In genomic region chr1:74763081-74763480, GRCm38 (mm10) we compare ENCODE assay signal across 9 mouse cellular contexts. TPM values are rescaled to one million over a fixed set of nuclear protein-coding genes. Genes with fewer than 3 reads are reported as not detected.
DNase-seq lines count a peak whose midpoint lies in the region; ATAC-seq and TF ChIP-seq lines count a peak whose summit lies in the region.
"Had no signal": no experiment of that assay in that cellular context is flagged by ENCODE, and none has a peak within 500 bp of the region (broad histone marks: within the 10 kb centered on the region; RNA-seq: fewer than 3 reads in every experiment).

No protein-coding gene starts in this region.

- H3K4me1 ChIP-seq in heart, postnatal 0 days (ENCODE audit: control insufficient read depth, insufficient read depth), result no peaks in the 10 kb centered on the region
- H3K4me1 ChIP-seq in heart, embryonic 12.5 days (replicated peaks), result no peaks in the 10 kb centered on the region
- H3K4me1 ChIP-seq in embryonic facial prominence, embryonic 14.5 days (ENCODE audit: control insufficient read depth, insufficient read depth, low read length), result no peaks in the 10 kb centered on the region

- DNase-seq in heart, postnatal 0 days (ENCODE audit: low spot score), result peak; percentile 70
- DNase-seq in adrenal gland, adult 2 months, result peak; percentile 68
- DNase-seq in embryonic facial prominence, embryonic 14.5 days (ENCODE audit: low spot score), result peak; percentile 89
- peak; percentile 77 for DNase-seq in layer of hippocampus, adult 11-12 months (ENCODE audit: low spot score)
- peak; percentile 73 to 77 for DNase-seq in lung, postnatal 4 days
- peak; percentile 64 for DNase-seq in testis, postnatal 14 days (ENCODE audit: low spot score)

- peak; percentile 64 for TF ChIP-seq CTCF in heart, postnatal 0 days (IDR thresholded peaks at IDR 0.05; ENCODE audit: low read depth)
- peak; percentile 34 for TF ChIP-seq CTCF in C2C12 (IDR thresholded peaks at IDR 0.05; ENCODE audit: control insufficient read depth, insufficient read depth, insufficient read length)

- no peaks in the 10 kb centered on the region for H3K36me3 ChIP-seq in heart, postnatal 0 days (replicated peaks; ENCODE audit: control insufficient read depth, insufficient read depth, low read length)
- H3K36me3 ChIP-seq in heart, embryonic 12.5 days, result no peaks in the 10 kb centered on the region
- no peaks in the 10 kb centered on the region for H3K36me3 ChIP-seq in C2C12 (ENCODE audit: control insufficient read depth, insufficient read depth)
- H3K36me3 ChIP-seq in embryonic facial prominence, embryonic 14.5 days (ENCODE audit: control insufficient read depth, insufficient read depth, low read length), result no peaks in the 10 kb centered on the region
- H3K36me3 ChIP-seq: embryonic facial prominence, embryonic 13.5 days had no signal

- peaks cover 20% of the 10 kb centered on the region; the same call in 1 of the 2 replicates for H3K27me3 ChIP-seq in heart, postnatal 0 days (ENCODE audit: control insufficient read depth, insufficient read depth, low read length)
- peaks cover 24% of the 10 kb centered on the region for H3K27me3 ChIP-seq in heart, embryonic 12.5 days (replicated peaks)
- H3K27me3 ChIP-seq in C2C12 (ENCODE audit: control insufficient read depth, insufficient read depth, insufficient read length), result peaks cover 4% of the 10 kb centered on the region
- H3K27me3 ChIP-seq in embryonic facial prominence, embryonic 14.5 days (replicated peaks; ENCODE audit: control insufficient read depth, insufficient read depth, low read length), result peaks cover 3% of the 10 kb centered on the region; the same call in 1 of the 2 replicates

- no peak overlapping the region for H3K4me2 ChIP-seq in heart, postnatal 0 days (ENCODE audit: low read depth, low read length)
- H3K4me2 ChIP-seq in heart, embryonic 12.5 days, result no peak overlapping the region
- no peak overlapping the region for H3K4me2 ChIP-seq in embryonic facial prominence, embryonic 14.5 days (ENCODE audit: low read depth, low read length)
- H3K4me2 ChIP-seq: embryonic facial prominence, embryonic 13.5 days had no signal

- no peak for TF ChIP-seq EP300 in heart, postnatal 0 days (IDR thresholded peaks at IDR 0.05; ENCODE audit: low read depth)

- no peak overlapping the region for H3K27ac ChIP-seq in heart, postnatal 0 days (ENCODE audit: low read depth)
- no peak overlapping the region for H3K27ac ChIP-seq in heart, embryonic 12.5 days (ENCODE audit: poor library complexity, severe bottlenecking)
- H3K27ac ChIP-seq in embryonic facial prominence, embryonic 14.5 days (replicated peaks; ENCODE audit: low read depth, low read length), result no peak overlapping the region
- H3K27ac ChIP-seq: embryonic facial prominence, embryonic 13.5 days had no signal

- H3K9ac ChIP-seq in heart, postnatal 0 days (replicated peaks; ENCODE audit: low read depth, low read length), result no peak overlapping the region
- no peak overlapping the region for H3K9ac ChIP-seq in heart, embryonic 12.5 days
- H3K9ac ChIP-seq in embryonic facial prominence, embryonic 14.5 days (ENCODE audit: low read depth, low read length), result no peak overlapping the region
- H3K9ac ChIP-seq: embryonic facial prominence, embryonic 13.5 days had no signal

- no peaks in the 10 kb centered on the region for H3K9me3 ChIP-seq in heart, postnatal 0 days (replicated peaks; ENCODE audit: control insufficient read depth, low read length)
- H3K9me3 ChIP-seq in heart, embryonic 12.5 days (replicated peaks), result no peaks in the 10 kb centered on the region
- no peaks in the 10 kb centered on the region for H3K9me3 ChIP-seq in embryonic facial prominence, embryonic 14.5 days (ENCODE audit: control insufficient read depth, low read length)
- H3K9me3 ChIP-seq: embryonic facial prominence, embryonic 13.5 days had no signal

- no peak overlapping the region for H3K4me3 ChIP-seq in heart, postnatal 0 days (ENCODE audit: low read depth, low read length)
- no peak overlapping the region for H3K4me3 ChIP-seq in heart, embryonic 12.5 days
- H3K4me3 ChIP-seq in C2C12 (ENCODE audit: insufficient read depth, poor library complexity, severe bottlenecking), result no peak overlapping the region
- H3K4me3 ChIP-seq in embryonic facial prominence, embryonic 14.5 days (ENCODE audit: low read depth, low read length), result no peak overlapping the region
- H3K4me3 ChIP-seq: embryonic facial prominence, embryonic 13.5 days had no signal

- no peak for ATAC-seq in heart, postnatal 0 days (ENCODE audit: insufficient read depth, low read depth)
- no peak for ATAC-seq in heart, embryonic 12.5 days (ENCODE audit: insufficient number of reproducible peaks, low FRiP score)
- ATAC-seq in embryonic facial prominence, embryonic 14.5 days (ENCODE audit: low read depth), result no peak

- no peaks in the 10 kb centered on the region for H3K79me2 ChIP-seq in C2C12 (ENCODE audit: control insufficient read depth, insufficient read depth)

- H3K79me3 ChIP-seq in C2C12 (ENCODE audit: low read depth), result no peaks in the 10 kb centered on the region

- WGBS in heart, postnatal 0 days, result 2% methylated on average over 6 of the region's 6 CpGs
- WGBS in heart, embryonic 12.5 days, result 4% methylated on average over 6 of the region's 6 CpGs
- WGBS in embryonic facial prominence, embryonic 14.5 days, result 0% methylated on average over 6 of the region's 6 CpGs

- H3ac ChIP-seq in C2C12 (ENCODE audit: control insufficient read depth, insufficient read length, low read depth), result no peak overlapping the region

TF ChIP-seq in C2C12, 6 proteins besides CTCF, POLR2A, EP300 and RAD21:
- TF ChIP-seq USF1 (IDR thresholded peaks at IDR 0.05; ENCODE audit: low read depth) (no peak), MAX (IDR thresholded peaks at IDR 0.05) (no peak), CEBPB (IDR thresholded peaks at IDR 0.05; ENCODE audit: low read depth) (no peak), MYOG (IDR thresholded peaks at IDR 0.05; ENCODE audit: control insufficient read depth, extremely low read depth, insufficient read length) (no peak), FOSL1 (IDR thresholded peaks at IDR 0.05; ENCODE audit: insufficient read depth, low read length, poor library complexity, severe bottlenecking) (no peak), MYOD1 (IDR thresholded peaks at IDR 0.05; ENCODE audit: control insufficient read depth, insufficient read length, low read depth) (no peak)

RNA-seq across cellular contexts. Expression of gene Wnt6, which starts 8.6 kb away (rescaled TPM):
- total RNA-seq in heart, postnatal 0 days (2014; rRNA removed; ENCODE audit: low replicate concordance), result 0.23 and 0.88 TPM in 2 replicates
- polyA plus RNA-seq in heart, postnatal 0 days (2015; fragmentation: Nextera tagmentation; extraction: Ambion mirVana), result 0.11 and 0.21 TPM in 2 replicates
- polyA plus RNA-seq in heart, embryonic 12.5 days (2016; fragmentation: Nextera tagmentation; extraction: Ambion mirVana), result 0.41 and 1.3 TPM in 2 replicates
- polyA plus RNA-seq in C2C12 (2012; fragmentation: generic; extraction: Trizol), result 3.0 TPM
- 1 to 10 TPM; 2.3 to 5.7 TPM for total RNA-seq in adrenal gland, adult 2 months (2021)
- 11.5 and 17.1 TPM in 2 replicates for polyA plus RNA-seq in adrenal gland, adult 2 months (2012; rRNA removed)
- polyA plus RNA-seq in embryonic facial prominence, embryonic 14.5 days (2014; fragmentation: Nextera tagmentation; extraction: Ambion mirVana), result 16.1 and 23.1 TPM in 2 replicates

RNA-seq across cellular contexts. Expression of gene Prkag3, which starts 14.1 kb away (rescaled TPM):
- 2.4 and 9.6 TPM in 2 replicates for total RNA-seq in heart, postnatal 0 days (2014; rRNA removed; ENCODE audit: low replicate concordance)
- 2.0 and 2.5 TPM in 2 replicates for polyA plus RNA-seq in heart, postnatal 0 days (2015; fragmentation: Nextera tagmentation; extraction: Ambion mirVana)
- polyA plus RNA-seq in heart, embryonic 12.5 days (2016; fragmentation: Nextera tagmentation; extraction: Ambion mirVana), result 6.0 and 7.2 TPM in 2 replicates
- polyA plus RNA-seq in C2C12 (2012; fragmentation: generic; extraction: Trizol), result 0.66 TPM
- total RNA-seq in adrenal gland, adult 2 months (2021), result under 1 TPM in 1 of 2 experiments, not detected in 1; 0.17 TPM
- 0.20 and 0.26 TPM in 2 replicates for polyA plus RNA-seq in adrenal gland, adult 2 months (2012; rRNA removed)
- polyA plus RNA-seq in embryonic facial prominence, embryonic 14.5 days (2014; fragmentation: Nextera tagmentation; extraction: Ambion mirVana), result 4.5 and 6.4 TPM in 2 replicates

RNA-seq across cellular contexts. Expression of gene Wnt10a, which starts 28.2 kb away (rescaled TPM):
- total RNA-seq in heart, postnatal 0 days (2014; rRNA removed; ENCODE audit: low replicate concordance), result not detected in 2 replicates
- polyA plus RNA-seq in heart, postnatal 0 days (2015; fragmentation: Nextera tagmentation; extraction: Ambion mirVana), result not detected in 2 replicates
- polyA plus RNA-seq in heart, embryonic 12.5 days (2016; fragmentation: Nextera tagmentation; extraction: Ambion mirVana), result 0.28 TPM in 1 of 2 replicates, not detected in the other
- polyA plus RNA-seq in C2C12 (2012; fragmentation: generic; extraction: Trizol), result 12.9 TPM
- 1 to 10 TPM in 1 of 2 experiments, under 1 TPM in 1; 0.23 to 1.2 TPM for total RNA-seq in adrenal gland, adult 2 months (2021)
- polyA plus RNA-seq in adrenal gland, adult 2 months (2012; rRNA removed), result 2.1 and 2.4 TPM in 2 replicates
- polyA plus RNA-seq in embryonic facial prominence, embryonic 14.5 days (2014; fragmentation: Nextera tagmentation; extraction: Ambion mirVana), result 6.1 and 6.7 TPM in 2 replicates

RNA-seq across cellular contexts. Expression of gene Cyp27a1, which starts 49.7 kb away (rescaled TPM):
- 6.7 and 13.5 TPM in 2 replicates for total RNA-seq in heart, postnatal 0 days (2014; rRNA removed; ENCODE audit: low replicate concordance)
- 10.5 and 11.9 TPM in 2 replicates for polyA plus RNA-seq in heart, postnatal 0 days (2015; fragmentation: Nextera tagmentation; extraction: Ambion mirVana)
- 13.5 and 13.8 TPM in 2 replicates for polyA plus RNA-seq in heart, embryonic 12.5 days (2016; fragmentation: Nextera tagmentation; extraction: Ambion mirVana)
- 0.05 TPM for polyA plus RNA-seq in C2C12 (2012; fragmentation: generic; extraction: Trizol)
- total RNA-seq in adrenal gland, adult 2 months (2021), result 10 to 100 TPM; 13.1 to 16.8 TPM
- 8.7 and 9.5 TPM in 2 replicates for polyA plus RNA-seq in adrenal gland, adult 2 months (2012; rRNA removed)
- polyA plus RNA-seq in embryonic facial prominence, embryonic 14.5 days (2014; fragmentation: Nextera tagmentation; extraction: Ambion mirVana), result 9.0 and 9.7 TPM in 2 replicates
